Mouse (Mus musculus): Measurements from ENCODE around the gene Tmem94.

Gene Tmem94

DNA sequence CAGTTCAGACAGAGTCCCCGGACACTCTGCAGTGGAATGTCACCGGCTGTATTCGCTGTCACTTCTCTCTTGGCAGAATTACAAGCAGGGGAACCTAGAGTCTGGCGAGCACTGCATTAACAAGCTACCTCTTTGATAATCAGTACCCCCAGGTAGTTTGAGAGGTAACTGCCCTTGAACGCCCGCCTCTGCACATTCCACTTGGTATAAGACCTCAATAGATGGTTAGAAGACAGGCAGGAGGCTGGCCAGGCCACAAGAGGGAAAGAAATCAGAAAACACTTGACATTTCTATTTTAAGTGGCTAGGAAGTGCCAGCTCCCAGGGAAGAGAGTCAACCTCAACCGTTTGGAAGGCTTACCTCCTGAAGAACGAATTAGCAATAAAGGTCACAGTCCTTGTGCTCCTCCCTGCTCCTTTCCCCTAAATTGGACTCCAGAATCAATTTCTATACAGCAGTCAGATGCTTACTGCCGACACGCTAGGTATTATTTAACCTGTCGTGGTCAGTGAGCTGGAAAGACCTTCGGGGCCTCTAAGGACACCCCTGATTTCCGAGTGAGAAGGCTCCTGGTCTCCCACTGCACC lies 1.2 kb downstream of the Tmem94 start:
- DNase-seq (ENCODE audit: low spot score in 2 of 2): no peak

DNA sequence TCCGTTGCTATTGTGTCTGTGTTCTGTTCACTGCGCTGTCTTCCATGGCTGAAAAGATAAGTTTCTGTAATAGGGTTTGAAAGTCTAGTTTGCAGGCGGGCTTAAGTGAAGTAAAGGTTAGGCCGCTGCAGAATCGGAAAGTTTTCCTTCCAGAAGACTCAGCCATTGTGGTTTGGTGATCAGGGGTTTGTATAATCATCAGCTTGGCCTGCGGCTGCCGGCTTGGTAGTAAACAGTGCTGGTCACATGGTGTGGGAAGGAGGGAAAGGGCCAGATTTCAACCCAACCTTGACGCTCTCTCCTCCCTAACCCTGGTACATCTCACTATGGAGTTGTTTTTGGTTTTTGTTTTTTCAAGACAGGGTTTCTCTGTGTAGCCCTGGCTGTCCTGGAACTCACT lies 1.7 kb downstream of the Tmem94 start:
- DNase-seq (ENCODE audit: low spot score in 2 of 2): no peak

DNA sequence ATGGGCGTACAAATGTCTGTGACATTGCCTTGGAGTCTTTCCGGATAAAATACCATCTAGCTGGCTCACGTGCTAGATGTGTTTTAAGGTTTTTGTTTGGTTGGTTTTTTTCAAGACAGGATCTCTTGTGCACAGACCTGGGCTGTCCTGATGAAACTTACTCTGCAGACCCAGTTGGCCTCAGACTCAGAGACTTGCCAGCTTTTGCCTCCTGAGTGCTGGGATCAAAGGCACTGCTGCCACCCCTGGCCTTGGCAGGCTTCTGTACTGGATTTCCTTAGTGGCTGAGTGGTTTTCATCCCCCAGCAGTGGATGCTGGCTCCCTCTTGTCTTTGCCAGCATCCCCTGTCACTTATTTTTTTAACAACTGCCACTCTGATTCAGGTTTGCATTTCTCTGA lies 3.7 kb downstream of the Tmem94 start:
- DNase-seq (ENCODE audit: low spot score in 2 of 2): no peak

DNA sequence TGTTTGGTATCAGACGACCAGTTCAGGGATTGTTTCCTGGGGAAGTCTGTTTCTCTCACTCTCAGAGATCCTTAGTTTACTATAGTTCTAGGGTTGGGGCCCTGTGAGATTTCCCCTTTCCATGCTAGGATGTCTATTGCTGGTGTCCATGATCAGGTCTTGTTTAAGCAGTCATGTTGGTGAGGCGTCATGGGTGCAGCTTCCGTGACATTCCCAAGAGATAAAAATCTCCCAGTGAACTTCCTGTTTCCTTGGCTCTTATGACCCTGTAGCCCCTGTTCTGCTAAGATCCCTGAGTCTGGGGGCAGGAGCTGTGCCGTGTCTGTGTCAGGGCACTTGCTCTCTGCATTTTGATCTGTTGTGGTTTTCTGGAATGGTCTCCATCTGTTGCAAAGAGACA lies 9.4 kb downstream of the Tmem94 start:
- no peak for DNase-seq (ENCODE audit: low spot score in 2 of 2)

DNA sequence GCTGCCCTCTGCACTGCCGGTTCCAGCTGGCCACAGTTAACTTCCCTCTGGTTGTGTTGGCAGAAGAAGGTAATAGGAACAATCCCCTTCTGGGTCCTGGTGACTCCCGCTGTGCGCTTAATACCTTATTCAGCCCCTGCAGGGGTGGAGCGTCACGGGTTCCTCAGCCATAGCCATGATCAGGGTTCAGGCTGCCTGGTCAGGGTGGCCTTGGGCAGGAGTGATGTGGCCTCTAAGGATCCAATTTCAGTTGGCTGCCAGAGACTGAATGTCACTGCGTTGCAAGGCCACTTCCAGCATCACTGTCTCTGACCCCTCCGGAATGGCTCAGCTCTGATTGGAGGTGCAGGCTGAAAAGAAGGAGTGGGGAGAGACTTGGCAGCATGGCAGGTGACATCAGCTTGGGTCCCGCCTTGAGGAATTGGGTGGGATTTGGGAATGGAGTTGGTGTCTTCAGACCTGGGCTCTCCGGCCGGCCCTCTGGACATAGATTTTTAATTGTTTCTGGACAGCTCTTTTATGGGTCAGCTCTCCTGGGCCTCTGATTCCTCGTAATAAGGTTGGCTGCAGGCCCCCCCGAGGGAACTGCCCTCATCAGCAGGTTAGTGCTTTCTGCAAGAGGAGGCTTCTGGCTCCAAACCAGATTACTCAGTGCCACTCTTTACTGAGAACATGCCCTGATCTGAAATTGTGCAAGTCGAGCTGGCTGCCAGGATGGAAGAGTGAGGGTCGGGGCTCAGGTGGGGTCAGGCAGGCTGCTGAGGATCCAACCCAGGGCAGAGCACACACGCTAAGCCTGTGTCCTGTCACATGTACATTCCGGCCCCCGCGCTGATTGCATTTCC lies 10.8 kb downstream of the Tmem94 start:
- DNase-seq (ENCODE audit: low spot score in 2 of 2): no peak

DNA sequence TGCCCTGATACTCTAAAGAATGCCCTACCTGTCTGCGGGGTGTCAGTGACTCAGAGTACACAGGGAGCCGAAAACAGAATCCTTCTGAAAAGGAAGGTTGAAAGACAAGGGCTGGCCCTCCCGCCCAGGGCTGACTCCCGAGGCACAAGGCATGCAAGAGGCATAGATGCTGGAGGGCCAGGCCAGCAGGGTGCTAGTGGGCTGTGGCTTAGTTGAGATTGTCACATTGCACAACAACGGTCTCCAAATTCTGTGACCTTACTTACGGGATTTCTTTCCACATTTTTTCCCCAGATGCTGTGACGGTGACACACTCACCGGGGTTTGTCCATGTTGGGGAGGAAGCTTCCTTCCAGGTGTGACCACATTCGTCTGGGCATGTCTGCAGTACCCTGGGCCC lies 11.7 kb downstream of the Tmem94 start:
- no peak for DNase-seq (ENCODE audit: low spot score in 2 of 2)

DNA sequence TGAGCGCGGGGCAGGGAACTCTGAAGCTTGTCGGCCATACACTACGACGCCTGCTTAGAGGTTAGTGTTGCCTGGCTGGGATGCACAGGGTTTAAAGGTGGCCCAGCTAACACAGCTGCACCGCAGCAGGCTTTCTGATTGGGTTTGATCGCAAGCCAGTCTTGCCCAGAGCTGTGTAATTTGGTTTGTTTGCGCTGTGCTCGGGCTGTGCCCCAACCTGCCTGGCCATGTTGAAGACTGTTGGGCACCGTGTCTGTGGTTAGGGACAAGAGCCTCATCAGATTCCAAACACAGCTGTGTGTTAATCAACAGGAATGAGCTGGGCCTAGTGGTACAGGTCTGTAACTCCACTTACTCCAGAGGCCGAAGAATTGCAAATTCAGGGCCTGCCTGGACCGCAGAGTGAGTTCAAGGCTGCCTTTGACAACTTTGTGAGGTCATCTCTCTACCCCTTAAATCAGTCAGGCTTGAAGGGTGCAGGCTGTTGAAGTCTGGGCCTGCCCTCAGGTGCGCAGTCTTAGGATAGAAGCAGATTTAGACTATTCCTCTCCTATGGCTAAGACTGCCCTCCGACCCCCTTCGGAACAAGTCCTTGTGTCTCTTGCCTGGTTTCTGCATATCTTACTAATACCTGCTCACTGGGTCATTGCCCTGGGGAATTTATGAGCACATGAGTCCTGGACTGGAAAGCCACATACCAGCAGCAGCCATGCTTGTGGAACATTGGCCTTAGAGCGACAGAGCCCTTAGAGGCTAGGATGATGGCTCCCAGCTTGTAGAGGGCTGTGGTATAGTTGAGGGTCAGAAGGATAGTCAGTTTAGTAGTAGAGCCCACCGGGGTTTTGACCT lies 12.5 kb downstream of the Tmem94 start:
- DNase-seq (ENCODE audit: low spot score in 2 of 2): peak; percentile 85 to 86

DNA sequence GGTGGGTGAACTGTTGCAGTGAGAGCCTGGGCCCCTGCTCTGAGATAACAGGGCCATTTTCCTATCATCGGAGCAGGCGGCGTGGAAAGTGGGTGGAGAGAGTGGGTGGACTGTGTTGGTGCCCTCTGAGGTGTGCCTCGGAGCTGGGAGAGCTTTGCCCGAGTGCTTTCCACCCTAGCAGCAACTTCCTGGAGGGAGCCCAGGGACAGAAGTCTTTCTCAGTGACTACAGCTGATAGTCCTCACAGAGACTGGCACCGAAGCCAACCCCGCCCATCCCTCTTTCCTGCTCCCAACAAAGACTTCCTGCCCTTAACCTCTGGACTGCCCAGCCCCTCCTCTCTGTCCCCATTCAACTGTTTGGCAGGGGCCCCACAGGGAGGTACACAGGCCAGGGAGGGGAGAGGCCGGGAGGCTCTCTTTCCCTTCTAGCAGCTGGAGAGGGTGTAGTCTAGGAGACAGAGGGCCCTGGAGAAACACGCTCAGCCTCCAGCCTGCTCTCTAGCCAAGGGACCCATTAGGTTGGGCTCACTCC lies 13.9 kb downstream of the Tmem94 start:
- DNase-seq (ENCODE audit: low spot score in 2 of 2): peak; percentile 74 to 88

DNA sequence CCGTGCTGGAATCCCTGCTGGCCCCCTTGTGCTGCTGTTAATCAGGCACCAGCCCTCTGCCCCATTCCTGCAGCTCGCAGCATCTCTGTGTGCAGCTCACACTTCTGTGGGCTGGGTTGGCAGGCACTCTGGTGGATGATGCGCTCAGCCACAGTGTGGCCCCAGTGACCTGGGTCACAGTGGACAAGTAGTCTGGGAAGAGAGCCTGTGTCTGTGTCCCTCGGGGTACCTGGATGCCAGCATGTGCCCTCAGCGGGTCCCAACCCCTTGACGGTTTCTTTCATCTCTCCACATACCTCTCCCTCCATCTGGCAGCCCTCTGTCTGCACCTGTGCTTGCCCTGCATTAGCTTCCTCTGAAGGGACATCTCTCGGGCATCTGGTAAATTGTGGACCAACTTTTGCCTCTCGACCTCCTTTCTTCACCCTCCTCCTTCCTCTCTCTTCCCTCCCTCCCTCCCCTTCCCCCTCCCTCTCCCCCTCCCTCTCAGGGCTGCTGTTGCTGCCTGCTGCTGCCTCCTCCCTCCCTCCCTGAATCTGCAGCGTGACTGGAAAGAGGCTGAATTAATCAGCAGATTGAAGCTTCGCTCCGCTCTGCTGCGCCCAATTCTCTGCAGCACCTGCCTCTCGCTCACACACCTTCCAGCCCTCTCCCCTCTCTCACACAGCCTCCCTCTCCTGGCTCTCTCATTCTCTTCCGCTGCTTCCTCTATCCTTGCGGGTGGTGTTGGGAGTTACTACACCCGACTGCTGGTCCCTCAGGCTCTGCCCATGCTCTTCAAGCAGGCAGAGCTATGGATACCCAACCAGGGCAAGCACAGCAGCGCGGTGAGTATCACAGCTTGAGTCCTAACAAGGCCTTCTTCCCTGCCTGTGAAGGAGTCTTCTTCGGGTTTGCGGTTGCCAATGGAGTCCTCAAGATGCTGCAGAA lies 15.2 kb downstream of the Tmem94 start:
- DNase-seq (ENCODE audit: low spot score in 2 of 2): no peak

DNA sequence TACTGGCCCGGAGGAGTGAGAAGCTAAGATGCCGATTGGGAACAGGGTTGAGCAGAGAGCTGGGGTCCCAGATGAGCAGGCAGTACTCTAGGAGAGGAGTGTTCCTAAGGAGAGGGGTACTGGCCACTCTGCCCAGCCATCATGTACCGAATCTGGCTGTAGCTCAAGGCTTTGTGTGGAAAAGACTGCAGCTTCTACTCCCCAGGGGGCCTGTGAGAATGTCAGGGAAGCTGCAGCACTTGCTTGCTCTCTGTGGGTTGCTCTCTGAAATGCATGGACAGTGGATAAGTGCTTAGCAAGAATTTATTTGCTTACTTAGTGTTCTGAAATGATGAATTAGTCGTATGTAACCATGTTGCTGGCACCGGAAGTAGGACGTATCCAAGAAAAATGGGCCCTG lies 21.2 kb downstream of the Tmem94 start:
- DNase-seq (ENCODE audit: low spot score in 2 of 2): no peak

DNA sequence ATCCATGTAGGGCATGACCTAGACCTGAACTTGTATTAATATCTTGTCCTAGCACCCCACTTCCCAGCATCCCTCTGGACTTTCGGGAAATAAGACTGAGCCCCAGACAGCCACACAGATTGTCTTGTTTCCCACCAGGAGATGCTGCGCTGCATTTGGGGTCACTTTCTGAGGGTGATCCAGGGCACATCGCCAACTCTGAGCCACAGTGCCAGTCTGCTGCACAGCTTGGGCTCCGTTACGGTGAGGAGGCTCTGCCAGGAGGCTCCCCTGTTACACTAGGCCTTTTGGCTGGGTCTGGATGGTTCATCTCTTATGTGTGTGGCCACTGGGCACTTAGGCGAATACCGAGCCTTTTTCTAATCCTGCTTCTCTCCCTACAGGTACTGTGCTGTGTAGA lies 24.6 kb downstream of the Tmem94 start:
- DNase-seq (ENCODE audit: low spot score in 2 of 2): no peak

DNA sequence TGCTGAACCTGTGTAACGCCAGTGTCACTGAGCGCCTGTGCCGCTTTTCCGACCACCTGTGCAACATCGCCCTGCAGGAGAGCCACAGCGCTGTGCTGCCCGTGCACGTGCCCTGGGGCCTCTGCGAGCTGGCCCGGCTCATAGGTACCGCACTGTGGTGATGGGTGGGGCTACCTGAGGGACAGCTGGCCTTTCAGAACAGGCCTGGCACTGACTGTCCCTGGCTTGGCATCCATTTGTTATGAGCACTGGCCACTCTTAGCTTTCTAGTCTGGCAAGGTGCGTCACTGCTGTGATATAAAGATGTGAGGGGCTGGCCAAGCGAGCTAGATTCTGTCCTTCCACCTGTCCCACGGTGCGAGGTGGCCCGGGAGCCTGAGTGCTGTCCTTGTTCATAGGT lies 26.7 kb downstream of the Tmem94 start:
- no peak for DNase-seq (ENCODE audit: low spot score in 2 of 2)

DNA sequence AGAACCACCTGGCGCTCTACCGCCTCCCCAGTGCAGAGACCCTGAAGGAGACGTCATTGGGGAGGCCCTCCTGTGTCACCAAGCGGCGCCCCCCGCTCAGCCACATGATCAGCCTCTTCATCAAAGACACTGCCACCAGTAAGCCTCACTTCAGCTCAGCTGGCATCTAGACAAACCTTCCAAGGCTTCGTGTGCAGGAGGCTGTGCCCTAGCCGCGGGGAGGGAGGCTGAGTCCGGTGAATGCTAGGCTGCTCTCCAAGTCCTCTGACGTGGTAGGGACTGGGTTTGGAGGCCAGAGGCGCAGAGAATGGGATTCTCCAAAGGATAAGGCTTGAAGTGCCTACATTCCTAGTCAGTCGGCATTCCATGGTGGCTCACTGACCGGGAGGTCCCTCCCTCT lies 27.1 kb downstream of the Tmem94 start:
- DNase-seq (ENCODE audit: low spot score in 2 of 2): no peak

DNA sequence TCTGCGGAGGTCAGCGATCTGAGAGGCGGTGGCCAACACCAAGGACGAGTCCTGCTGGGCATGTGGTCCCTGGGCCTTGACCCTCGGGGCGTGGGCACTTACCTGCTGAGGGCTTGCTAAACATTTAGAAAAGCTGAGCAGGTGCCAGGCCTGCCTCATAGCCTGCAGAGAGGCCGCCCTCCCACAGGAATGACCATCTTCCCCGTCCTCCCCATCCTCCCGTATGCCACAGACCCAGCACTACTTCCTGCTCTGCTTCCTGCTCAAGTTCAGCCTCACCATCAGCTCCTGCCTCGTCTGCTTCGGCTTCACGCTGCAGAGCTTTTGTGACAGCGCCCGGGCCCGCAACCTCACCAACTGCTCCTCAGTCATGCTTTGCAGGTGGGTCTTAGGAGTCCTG lies 31.7 kb downstream of the Tmem94 start:
- DNase-seq (ENCODE audit: low spot score in 2 of 2): no peak

DNA sequence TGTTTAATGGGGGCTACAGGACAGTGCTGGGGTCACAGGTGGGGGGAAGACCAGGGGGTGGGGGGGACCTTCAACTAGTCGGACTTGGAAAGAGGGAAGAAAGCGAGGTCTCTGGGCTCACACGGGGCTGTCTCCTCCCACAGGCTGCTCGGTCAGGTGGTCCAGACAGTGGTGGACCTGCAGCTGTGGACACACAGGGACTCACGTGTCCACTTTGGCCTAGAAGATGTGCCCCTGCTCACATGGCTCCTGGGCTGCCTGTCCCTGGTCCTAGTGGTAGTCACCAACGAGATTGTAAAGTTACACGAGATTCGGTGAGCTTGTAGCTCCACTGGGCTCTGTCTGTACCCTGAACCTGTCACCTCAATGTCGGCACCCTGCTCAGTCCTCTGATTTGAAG lies 32.4 kb downstream of the Tmem94 start:
- DNase-seq (ENCODE audit: low spot score in 2 of 2): no peak

DNA sequence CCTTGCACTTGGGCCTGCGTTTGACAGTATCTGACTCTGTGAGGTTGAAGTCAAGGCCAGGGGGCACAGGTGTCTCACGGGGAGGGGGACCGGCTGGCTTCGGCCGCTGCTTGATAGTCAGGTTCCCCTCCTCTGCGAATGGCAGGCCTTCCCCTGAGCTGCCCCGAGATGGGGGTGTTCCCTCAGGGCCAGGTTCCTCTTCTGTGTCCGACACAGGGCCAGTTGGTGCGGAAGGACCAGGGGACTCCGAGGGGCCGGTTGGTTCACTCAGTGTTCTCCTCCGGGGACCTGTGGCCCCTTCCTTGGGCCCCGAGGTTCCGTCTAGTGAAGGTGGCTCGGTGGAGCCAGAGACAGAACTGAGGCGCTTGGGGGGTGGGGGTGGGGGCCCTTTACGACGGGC lies 35.7 kb downstream of the Tmem94 start:
- no peak for DNase-seq (ENCODE audit: low spot score in 2 of 2)

DNA sequence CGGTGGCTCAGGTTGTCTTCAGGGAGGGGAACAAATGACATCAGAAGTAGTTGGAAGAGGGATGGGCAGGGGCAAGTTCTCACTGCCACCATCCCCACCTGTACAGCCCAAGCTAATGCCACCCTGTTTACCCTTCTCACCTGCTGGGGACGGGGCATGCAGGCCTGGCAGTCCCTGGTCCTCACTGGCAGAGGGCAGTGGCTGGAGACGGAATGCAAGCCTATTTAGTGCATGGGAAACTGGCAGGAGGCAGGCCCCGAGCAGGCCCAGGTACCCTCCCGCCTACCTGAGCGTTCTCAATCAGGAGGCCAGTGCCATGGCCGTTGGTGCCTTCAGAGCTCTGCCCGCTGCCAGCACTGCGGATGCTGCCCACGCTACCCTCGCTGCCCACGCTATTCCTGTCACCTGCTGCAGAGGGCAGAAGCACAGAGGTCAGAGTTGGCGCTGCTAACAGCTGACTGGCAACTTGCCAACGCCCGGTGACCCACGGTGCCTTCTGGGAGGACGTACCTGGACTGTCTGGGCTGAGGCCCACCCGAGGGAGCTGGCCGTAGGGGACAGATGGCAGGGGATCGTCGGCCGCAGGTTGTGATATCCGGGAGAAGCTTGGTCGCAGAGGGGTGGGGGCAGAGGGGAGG lies 38.0 kb downstream of the Tmem94 start:
- no peak for DNase-seq (ENCODE audit: low spot score in 2 of 2)

DNA sequence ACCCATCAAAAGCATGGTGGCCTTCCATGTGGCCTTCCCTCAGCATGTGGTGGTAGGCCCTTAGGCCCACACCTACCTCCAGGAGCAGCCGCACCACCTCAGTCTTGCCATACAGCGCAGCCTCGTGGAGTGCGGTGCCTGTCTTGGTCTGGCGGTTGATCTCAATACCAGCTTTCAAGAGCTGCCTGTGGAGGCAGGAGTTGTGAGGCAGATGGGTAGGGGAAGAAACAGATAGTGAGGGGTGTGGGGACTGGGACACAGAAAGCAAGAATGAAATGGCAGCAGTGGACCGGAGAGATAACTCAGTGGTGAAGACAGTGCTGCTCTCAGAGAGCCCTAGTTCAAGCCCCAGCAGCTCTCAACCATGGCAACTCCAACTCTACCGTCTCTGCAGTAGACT lies 39.8 kb downstream of the Tmem94 start:
- no peak for DNase-seq (ENCODE audit: low spot score in 2 of 2)

DNA sequence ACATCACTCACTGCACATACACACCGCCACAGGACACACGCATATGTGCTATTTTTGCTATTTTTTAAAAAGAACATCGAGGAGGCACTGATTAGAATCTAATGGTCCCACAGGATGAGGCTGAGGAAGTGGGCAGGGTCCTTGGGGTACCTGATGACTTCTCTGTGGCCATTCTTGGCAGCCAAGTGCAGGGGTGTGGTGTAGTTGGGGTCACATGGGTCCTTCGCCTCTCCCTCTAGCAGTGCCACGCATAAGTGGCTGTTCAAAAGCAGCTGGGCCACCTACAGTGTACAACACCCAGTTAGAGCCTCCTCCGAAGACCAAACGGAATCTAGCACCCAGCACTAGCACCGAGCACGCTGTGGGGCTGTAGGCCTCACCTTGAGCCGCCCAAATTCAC lies 40.9 kb downstream of the Tmem94 start:
- DNase-seq (ENCODE audit: low spot score in 2 of 2): no peak

DNA sequence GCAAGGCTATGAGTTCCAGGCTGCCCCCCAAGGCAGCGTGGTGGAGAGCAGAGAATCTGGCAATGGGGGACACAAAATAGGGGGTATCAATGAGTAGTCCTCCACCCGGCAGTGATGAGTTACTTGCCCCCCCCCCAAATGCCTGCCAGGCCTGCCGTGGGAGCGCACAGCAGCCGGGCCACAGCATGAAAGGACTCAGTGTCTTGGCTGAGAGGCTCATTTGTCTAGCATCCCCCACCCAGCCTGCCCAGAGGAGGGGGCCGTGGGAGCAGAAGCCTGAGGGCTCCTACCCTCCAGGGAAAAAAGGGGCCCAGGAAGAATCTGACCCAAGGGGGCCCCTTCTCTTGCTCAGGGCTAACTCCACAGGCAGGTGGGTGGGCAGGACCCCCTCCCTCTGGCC lies 42.1 kb downstream of the Tmem94 start:
- DNase-seq (ENCODE audit: low spot score in 2 of 2): no peak

DNA sequence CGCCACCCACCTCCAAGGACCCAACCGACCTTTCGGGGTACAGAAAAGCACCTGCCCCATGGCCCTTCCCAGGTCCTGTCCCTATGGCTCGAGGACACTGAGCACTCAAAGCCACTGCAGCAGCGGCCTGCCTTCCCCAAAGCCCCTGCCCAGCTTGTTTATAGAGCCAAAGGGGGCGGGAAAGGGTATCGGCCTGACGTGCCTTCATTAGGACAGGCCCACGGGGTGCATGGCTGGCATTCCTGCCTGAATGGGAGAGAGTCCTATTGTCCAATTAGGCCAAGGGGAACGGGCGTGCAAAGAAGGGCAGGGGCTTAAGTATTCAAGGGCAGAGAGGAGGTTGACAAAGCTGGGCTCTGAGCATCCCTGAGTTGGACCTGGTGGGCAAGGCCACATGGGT lies 42.7 kb downstream of the Tmem94 start:
- no peak for DNase-seq (ENCODE audit: low spot score in 2 of 2)
